Mouse (Mus musculus) forebrain, embryonic 13.5 days (tissue): ENCODE results near the gene Epha4. TPM values are rescaled to one million over a fixed set of nuclear protein-coding genes. Genes with fewer than 3 reads are reported as not detected.

Source experiments
- ATAC-seq: fragments of 200-750 bp; cut with Nextera tagmentation; 2 replicates; pipeline ENCODE4 v1.8.0; 2017
- H3K27ac ChIP-seq: fragments of 300-500 bp; sonication (generic); 2 replicates; pipeline ENCODE4 v1.5.1; 2015; ENCODE audit warnings: inconsistent platforms, mild to moderate bottlenecking, moderate library complexity
- H3K27me3 ChIP-seq: fragments of 300-500 bp; sonication (generic); 2 replicates; pipeline ENCODE4 v1.6.1; 2015; ENCODE audit warnings: mild to moderate bottlenecking, inconsistent platforms
- H3K36me3 ChIP-seq: fragments of 300-500 bp; sonication (generic); 2 replicates; pipeline ENCODE4 v1.6.1; 2015; ENCODE audit warnings: mild to moderate bottlenecking, inconsistent platforms; ENCODE audit not compliant: poor library complexity, severe bottlenecking
- H3K4me1 ChIP-seq: fragments of 300-500 bp; sonication (generic); 2 replicates; pipeline ENCODE4 v1.6.1; 2015; ENCODE audit warnings: inconsistent platforms
- H3K4me2 ChIP-seq: fragments of 300-500 bp; sonication (generic); 2 replicates; pipeline ENCODE4 v1.6.1; 2015; ENCODE audit warnings: inconsistent platforms, mild to moderate bottlenecking, moderate library complexity
- H3K4me3 ChIP-seq: fragments of 300-500 bp; sonication (generic); 2 replicates; pipeline ENCODE4 v1.5.1; 2015; ENCODE audit warnings: mild to moderate bottlenecking, inconsistent platforms
- H3K9ac ChIP-seq: fragments of 300-500 bp; sonication (generic); 2 replicates; pipeline ENCODE4 v1.6.1; 2015; ENCODE audit warnings: mild to moderate bottlenecking, inconsistent platforms
- H3K9me3 ChIP-seq: fragments of 300-500 bp; sonication (generic); replicated peaks from 2 replicates; pipeline ENCODE4 v1.6.1; 2016; ENCODE audit warnings: inconsistent platforms
- WGBS: fragments of 180-500 bp; shearing (Covaris S2); methylation state at CpG from one replicate; pipeline ENCODE4 v1.1.7; 2015; 5-methylcytosine and 5-hydroxymethylcytosine counted together
- polyA plus RNA-seq: library from polyadenylated mRNA; unstranded; fragments of >200 nt; fragmentation: Nextera tagmentation; extraction: Ambion mirVana; gene quantifications from 2 replicates; pipeline ENCODE4 v1.2.1, GENCODE M21; 2015

Gene Epha4
- polyA plus RNA-seq, 1 experiment from 2014 or later, result 83.6 TPM

DNA sequence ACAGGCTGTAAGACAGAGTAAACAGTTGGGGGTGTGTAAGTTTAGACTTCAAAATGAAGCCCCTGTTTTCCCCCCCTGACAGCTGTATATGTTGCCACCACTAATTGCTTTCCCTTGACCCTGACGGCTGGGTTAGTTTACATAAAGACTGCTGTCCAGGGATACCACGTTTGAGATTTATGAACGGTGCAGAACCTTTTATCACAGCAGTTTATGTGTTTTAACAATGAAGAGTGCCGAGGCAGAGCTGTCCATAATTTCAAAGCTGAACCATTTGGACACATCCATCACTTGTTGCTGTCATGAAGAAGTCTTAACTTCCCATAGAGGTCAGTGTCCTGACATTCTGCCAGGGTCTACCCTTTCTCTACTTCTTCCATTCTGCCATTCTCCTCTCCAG, 79.8 kb downstream of the Epha4 start:
- H3K9ac ChIP-seq, result no peak overlapping the region
- WGBS, result 14% methylated on average over 4 of the region's 4 CpGs

DNA sequence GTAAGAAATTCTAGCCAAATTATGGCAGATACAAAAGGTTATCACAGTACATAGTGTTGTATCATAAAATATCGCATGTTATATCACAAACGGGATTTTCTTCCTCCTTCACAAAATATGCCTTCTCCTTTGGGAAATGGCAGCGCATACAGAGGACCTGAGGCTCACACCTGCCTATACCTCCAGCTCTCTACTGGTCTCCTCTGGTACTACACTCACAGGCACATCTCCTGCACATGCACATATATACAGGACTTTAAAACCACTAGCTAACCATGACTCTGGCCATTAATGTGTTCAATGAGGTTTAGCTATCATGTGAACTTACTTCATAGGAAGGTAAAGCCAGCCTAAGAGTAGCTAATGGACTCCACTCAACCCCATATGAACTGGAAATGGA, 81.7 kb downstream of the Epha4 start:
- no peaks in the 10 kb centered on the region for H3K9me3 ChIP-seq
- 90% methylated on average over 3 of the region's 3 CpGs for WGBS
- H3K27me3 ChIP-seq, result no peaks in the 10 kb centered on the region
- H3K4me1 ChIP-seq, result peaks cover 48% of the 10 kb centered on the region
- peaks cover 35% of the 10 kb centered on the region for H3K36me3 ChIP-seq
- H3K9ac ChIP-seq, result no peak overlapping the region
- no peak overlapping the region for H3K4me2 ChIP-seq
- no peak for ATAC-seq
- no peak overlapping the region for H3K4me3 ChIP-seq
- no peak overlapping the region for H3K27ac ChIP-seq

More for the DNA sequence above, 79.8 kb downstream of the Epha4 start:
- H3K4me3 ChIP-seq, result no peak overlapping the region
- H3K9me3 ChIP-seq, result no peaks in the 10 kb centered on the region
- H3K36me3 ChIP-seq, result peaks cover 30% of the 10 kb centered on the region
- H3K27ac ChIP-seq, result no peak overlapping the region
- H3K4me2 ChIP-seq, result no peak overlapping the region
- no peak for ATAC-seq
- no peaks in the 10 kb centered on the region for H3K27me3 ChIP-seq
- H3K4me1 ChIP-seq, result peaks cover 44% of the 10 kb centered on the region

DNA sequence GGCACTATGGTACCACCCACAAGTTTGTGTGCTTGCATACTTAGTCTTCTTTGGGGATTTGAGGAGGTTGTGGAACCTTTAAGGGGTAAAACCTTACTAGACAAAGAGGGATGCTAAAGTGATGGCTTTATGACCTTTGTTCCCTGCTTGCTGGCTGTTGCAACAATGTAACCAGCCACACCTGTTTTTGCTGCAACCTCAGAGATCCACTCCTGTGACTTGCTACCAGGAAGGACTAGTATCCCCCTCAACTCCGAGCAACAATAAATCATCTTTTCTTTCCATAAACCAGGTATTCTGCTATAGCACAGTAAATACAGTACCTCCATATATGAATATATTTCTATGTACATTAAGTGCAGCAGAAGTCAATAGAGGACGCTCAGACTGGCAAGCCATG, 82.4 kb downstream of the Epha4 start:
- H3K9ac ChIP-seq, result no peak overlapping the region
- 88% methylated on average over 2 of the region's 2 CpGs for WGBS
- peaks cover 47% of the 10 kb centered on the region for H3K4me1 ChIP-seq
- no peaks in the 10 kb centered on the region for H3K27me3 ChIP-seq
- no peak overlapping the region for H3K4me3 ChIP-seq
- ATAC-seq, result no peak
- no peaks in the 10 kb centered on the region for H3K9me3 ChIP-seq
- H3K36me3 ChIP-seq, result peaks cover 35% of the 10 kb centered on the region
- no peak overlapping the region for H3K27ac ChIP-seq
- no peak overlapping the region for H3K4me2 ChIP-seq

DNA sequence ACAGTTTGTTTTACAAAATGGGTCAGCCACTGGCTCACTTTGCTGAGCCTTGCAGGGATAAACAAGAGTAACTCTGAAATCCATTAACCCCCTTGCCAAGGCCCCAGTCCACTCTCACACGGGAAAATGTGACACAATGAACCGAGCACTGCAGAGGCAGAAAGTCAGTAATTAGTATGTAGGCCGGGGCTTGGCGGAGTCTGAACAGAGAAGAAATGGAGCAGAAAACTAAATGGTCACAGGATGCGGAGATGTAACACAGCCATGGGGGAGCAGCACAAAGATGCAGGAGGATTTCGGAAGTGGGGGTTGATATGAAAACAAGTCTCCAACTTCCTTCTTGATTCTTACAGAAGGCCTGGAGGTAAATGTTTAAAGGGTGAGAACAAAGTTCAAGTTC, 85.7 kb downstream of the Epha4 start:
- H3K27me3 ChIP-seq, result no peaks in the 10 kb centered on the region
- H3K4me1 ChIP-seq, result peaks cover 30% of the 10 kb centered on the region
- peaks cover 47% of the 10 kb centered on the region for H3K36me3 ChIP-seq
- H3K4me2 ChIP-seq, result no peak overlapping the region
- no peak overlapping the region for H3K4me3 ChIP-seq
- ATAC-seq, result no peak
- no peak overlapping the region for H3K27ac ChIP-seq
- H3K9me3 ChIP-seq, result no peaks in the 10 kb centered on the region
- 52% methylated on average over 6 of the region's 6 CpGs for WGBS
- no peak overlapping the region for H3K9ac ChIP-seq

DNA sequence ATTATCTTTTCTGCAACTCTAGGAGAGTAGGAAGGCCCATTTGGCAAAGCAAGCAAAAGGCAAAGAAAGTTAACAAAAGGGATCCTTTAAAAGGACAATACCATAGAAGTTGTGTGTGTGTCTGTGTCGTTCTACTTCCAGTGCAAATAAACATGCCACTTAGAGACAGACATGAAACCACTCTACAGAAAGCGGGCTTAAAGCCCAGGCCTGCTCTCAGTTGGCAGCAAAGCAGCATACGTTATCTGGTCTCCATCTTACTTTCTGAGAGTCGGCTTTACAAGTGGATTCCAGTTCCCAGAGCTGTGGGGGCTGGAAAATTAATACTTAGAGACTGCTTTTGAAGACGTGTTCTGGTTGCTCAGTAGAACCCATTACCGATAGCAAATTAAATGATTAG, 87.9 kb downstream of the Epha4 start:
- H3K36me3 ChIP-seq, result peaks cover 43% of the 10 kb centered on the region
- H3K4me3 ChIP-seq, result no peak overlapping the region
- peaks cover 48% of the 10 kb centered on the region for H3K4me1 ChIP-seq
- H3K9ac ChIP-seq, result no peak overlapping the region
- WGBS, result 61% methylated on average over 6 of the region's 6 CpGs
- H3K27ac ChIP-seq, result no peak overlapping the region
- no peak overlapping the region for H3K4me2 ChIP-seq
- no peaks in the 10 kb centered on the region for H3K9me3 ChIP-seq
- ATAC-seq, result peak; percentile 30; the same call in 1 of the 2 replicates
- no peaks in the 10 kb centered on the region for H3K27me3 ChIP-seq

DNA sequence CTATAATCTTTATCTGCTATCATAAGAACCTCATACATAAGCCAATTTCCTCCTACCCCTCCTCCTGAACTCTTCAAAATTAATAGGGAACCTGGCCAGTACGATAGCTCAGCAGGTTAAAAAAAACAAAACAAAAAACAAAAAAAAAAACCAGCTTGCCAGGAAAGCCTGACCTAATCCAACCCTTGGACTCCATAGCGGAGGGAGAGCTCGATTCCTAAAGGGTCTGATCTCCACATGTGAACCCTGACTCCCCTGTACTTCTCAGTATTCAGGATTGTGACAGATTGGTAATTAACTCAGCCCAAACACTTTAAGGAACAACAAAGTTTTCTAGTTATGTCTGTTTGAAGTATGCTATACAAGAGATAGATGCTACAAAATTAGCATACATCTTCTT, 89.7 kb downstream of the Epha4 start:
- Histone ChIP-seq H3K9me3 (no peaks in the 10 kb centered on the region), H3K27me3 (no peaks in the 10 kb centered on the region), H3K27ac (no peak overlapping the region), H3K4me3 (no peak overlapping the region), H3K36me3 (peaks cover 35% of the 10 kb centered on the region), H3K9ac (no peak overlapping the region), H3K4me2 (no peak overlapping the region), H3K4me1 (peaks cover 63% of the 10 kb centered on the region)
- WGBS, result 87% methylated on average over 3 of the region's 3 CpGs
- no peak for ATAC-seq

DNA sequence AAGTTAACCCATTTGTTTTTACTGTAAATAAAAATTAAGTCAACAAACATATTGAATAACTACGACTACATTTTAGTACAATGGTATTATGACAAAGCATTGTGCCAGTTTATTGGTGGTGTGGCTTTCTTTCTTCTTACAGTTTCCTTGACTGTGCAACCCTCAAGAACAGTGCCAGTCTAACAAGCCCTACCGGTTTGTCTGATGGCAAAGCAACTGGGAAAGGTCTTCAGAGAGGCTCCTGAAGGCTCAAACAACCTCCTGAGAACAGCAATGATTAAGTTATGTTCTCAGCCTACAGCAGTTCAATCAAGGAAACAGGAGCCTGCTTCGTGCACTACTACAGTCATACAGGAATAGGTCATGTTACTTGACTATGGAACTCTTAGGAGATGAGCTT, 93.8 kb downstream of the Epha4 start:
- H3K27me3 ChIP-seq, result no peaks in the 10 kb centered on the region
- H3K4me2 ChIP-seq, result no peak overlapping the region
- no peaks in the 10 kb centered on the region for H3K9me3 ChIP-seq
- no peak overlapping the region for H3K4me3 ChIP-seq
- no peak overlapping the region for H3K9ac ChIP-seq
- H3K4me1 ChIP-seq, result peaks cover 62% of the 10 kb centered on the region
- no peak for ATAC-seq
- WGBS, result 82% methylated on average over 3 of the region's 3 CpGs
- peaks cover 23% of the 10 kb centered on the region for H3K36me3 ChIP-seq
- no peak overlapping the region for H3K27ac ChIP-seq

DNA sequence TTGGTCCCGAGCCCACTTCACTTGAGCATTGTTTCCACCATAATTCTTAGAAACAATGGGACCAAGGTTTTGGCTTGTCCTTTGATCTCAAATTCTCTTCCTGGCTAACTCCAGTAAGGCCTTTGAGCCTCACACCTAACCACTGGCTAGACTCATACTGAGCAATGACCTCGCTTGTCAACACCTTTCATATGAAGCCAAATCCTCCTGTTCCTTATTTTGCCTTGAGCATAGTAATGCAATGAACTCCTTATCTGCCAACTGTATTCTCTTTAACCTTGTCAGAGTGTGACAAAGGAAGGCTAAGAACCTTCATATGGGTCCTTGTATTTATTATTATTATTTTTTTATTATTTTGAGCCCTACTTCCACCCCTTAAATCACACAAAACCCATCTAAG, 94.5 kb downstream of the Epha4 start:
- Histone ChIP-seq H3K27ac (no peak overlapping the region), H3K9ac (no peak overlapping the region), H3K4me1 (peaks cover 67% of the 10 kb centered on the region), H3K27me3 (no peaks in the 10 kb centered on the region), H3K4me2 (no peak overlapping the region), H3K36me3 (peaks cover 17% of the 10 kb centered on the region; the same call in 1 of the 2 replicates), H3K9me3 (no peaks in the 10 kb centered on the region), H3K4me3 (no peak overlapping the region)
- ATAC-seq, result no peak
- 40% methylated on average over 2 of the region's 2 CpGs for WGBS

DNA sequence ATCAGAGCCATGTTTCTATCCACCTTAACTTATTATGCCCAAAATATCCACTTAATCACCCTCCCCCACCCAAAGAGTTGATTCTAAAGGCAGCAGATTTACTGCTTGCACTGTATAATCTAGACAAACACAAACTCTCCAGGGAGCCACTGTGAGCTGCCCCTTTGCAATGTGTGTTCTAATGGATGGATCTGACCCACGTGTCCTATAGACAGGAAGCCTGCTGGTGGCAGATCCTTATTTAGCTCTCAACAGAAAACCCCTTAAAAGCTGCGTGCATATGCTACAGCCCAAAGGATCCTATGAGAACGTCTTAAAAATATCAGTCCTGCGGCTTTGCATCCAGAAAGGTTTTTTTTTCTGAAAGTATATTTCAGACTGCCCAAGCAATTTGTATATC, 98.0 kb downstream of the Epha4 start:
- Histone ChIP-seq H3K27ac (no peak overlapping the region), H3K9ac (no peak overlapping the region), H3K36me3 (no peaks in the 10 kb centered on the region), H3K4me1 (peaks cover 63% of the 10 kb centered on the region), H3K27me3 (no peaks in the 10 kb centered on the region), H3K9me3 (no peaks in the 10 kb centered on the region), H3K4me2 (no peak overlapping the region), H3K4me3 (no peak overlapping the region)
- 49% methylated on average over 4 of the region's 4 CpGs for WGBS
- ATAC-seq, result no peak

DNA sequence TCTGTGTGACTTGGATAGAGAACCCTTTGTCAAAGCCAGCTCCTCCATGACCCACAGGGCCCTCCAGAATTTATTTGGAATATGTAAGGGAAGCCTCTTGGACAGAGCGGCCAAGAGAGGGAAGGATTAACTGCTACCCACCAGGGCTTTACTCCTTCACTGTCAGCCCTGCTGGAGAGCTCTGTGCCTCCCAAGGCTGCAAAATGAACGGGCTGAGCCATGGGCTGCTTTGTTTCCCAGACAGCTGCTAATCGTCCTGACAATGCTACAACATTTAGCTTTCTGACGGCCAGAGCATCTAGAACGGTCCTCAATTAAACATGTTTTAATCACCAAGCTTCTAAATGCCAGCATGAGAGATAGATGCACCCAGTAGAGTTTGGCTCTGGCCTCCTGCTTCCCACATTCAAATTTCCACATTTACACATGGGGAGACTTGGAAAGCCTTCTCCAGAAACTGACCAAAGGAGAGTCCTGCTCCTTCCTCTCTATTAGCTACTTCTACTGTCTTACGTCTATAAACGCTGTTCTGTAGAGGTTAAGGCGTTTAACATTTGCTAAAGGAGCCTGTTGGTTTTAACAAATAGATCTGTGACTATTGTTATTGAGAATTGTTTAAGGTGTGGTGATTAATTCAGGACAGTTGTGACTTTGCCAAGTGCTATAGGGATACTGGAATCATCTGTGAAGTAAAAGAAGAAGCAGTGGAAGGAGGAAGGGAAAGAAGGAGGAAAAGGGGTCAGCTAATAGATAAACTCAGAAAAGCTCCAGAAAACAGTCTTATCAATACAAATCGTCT, 101.8 kb downstream of the Epha4 start:
- no peaks in the 10 kb centered on the region for H3K9me3 ChIP-seq
- no peak overlapping the region for H3K4me2 ChIP-seq
- H3K9ac ChIP-seq, result no peak overlapping the region
- no peaks in the 10 kb centered on the region for H3K27me3 ChIP-seq
- ATAC-seq, result no peak
- H3K4me1 ChIP-seq, result peaks cover 64% of the 10 kb centered on the region
- WGBS, result 31% methylated on average over 9 of the region's 9 CpGs
- H3K27ac ChIP-seq, result peak overlapping the region; percentile 20
- H3K36me3 ChIP-seq, result no peaks in the 10 kb centered on the region
- H3K4me3 ChIP-seq, result no peak overlapping the region

DNA sequence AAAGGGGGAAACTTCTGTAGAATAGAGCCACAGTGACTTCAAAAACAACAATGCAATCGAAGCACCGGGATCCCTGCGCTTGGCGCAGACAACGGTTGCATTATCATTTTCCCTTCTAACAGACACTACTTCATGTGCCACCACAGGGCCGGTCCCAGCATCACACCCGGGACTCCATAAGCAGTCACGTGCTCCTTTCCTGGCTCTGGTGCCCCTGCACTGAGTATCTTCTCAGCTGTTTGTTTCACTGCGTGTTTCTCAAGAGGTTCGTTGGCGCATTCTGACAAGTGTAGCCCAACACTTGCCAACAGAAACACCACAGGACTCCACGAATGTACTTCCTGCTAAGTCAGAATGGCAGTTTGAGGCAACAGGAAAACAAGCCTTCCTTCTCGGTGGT, 102.6 kb downstream of the Epha4 start:
- 84% methylated on average over 13 of the region's 13 CpGs for WGBS
- H3K4me1 ChIP-seq, result peaks cover 70% of the 10 kb centered on the region

DNA sequence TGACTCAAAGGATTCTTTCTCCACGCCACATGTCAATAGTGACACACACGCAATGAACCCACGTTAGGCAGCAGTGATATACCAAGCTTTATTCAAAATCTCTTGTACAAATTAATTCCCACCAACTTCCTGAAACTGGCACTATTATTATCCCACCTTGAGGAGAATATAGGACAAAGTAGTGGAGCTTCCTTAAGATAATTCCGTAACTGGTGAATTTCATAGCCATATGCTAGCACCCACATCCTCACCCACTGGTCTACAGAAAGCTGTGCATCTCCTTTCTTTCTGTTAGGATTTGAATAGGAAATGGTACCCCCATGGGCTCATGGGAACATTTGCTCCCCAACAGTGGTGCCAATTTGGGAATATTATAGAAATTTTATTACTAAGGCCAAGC, 103.7 kb downstream of the Epha4 start:
- WGBS, result 83% methylated on average over 4 of the region's 4 CpGs
- no peaks in the 10 kb centered on the region for H3K9me3 ChIP-seq

More for the DNA sequence above, 102.6 kb downstream of the Epha4 start:
- Histone ChIP-seq H3K4me3 (no peak overlapping the region), H3K4me2 (no peak overlapping the region), H3K9me3 (no peaks in the 10 kb centered on the region), H3K27me3 (no peaks in the 10 kb centered on the region), H3K36me3 (no peaks in the 10 kb centered on the region), H3K27ac (no peak overlapping the region), H3K9ac (no peak overlapping the region)
- ATAC-seq, result no peak

DNA sequence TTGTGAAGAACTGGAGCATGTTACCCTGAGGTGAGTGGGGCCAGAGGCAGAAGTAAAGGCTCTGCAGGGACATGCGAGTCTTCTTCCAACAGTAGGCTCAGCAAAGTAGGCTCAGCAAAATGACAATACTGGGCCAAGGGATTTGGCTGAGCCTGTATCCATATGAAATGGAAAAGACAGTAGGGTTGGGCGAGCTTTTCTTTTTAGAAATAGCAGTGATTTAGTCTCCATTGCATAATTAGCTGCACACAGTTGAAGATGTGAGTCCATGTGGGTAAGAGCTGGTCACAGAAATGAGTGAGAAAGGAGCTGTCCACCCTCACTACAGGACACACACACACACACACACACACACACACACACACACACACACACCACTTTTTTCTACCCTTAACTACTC, 104.2 kb downstream of the Epha4 start:
- H3K4me2 ChIP-seq, result no peak overlapping the region
- no peak overlapping the region for H3K27ac ChIP-seq

More for the DNA sequence above, 103.7 kb downstream of the Epha4 start:
- H3K27ac ChIP-seq, result no peak overlapping the region
- no peaks in the 10 kb centered on the region for H3K27me3 ChIP-seq
- no peak overlapping the region for H3K4me2 ChIP-seq
- H3K4me1 ChIP-seq, result peaks cover 72% of the 10 kb centered on the region
- no peak overlapping the region for H3K9ac ChIP-seq
- H3K36me3 ChIP-seq, result no peaks in the 10 kb centered on the region
- ATAC-seq, result no peak
- no peak overlapping the region for H3K4me3 ChIP-seq

More for the DNA sequence above, 104.2 kb downstream of the Epha4 start:
- no peaks in the 10 kb centered on the region for H3K9me3 ChIP-seq
- H3K27me3 ChIP-seq, result no peaks in the 10 kb centered on the region
- ATAC-seq, result 0 out of 2 replicates have a peak, but pooled peaks have one; percentile 13
- no peaks in the 10 kb centered on the region for H3K36me3 ChIP-seq
- 72% methylated on average over 2 of the region's 2 CpGs for WGBS
- H3K4me3 ChIP-seq, result no peak overlapping the region
- H3K4me1 ChIP-seq, result peaks cover 72% of the 10 kb centered on the region
- no peak overlapping the region for H3K9ac ChIP-seq
